Mouse (Mus musculus) mouse embryonic stem cell (cell line): ENCODE results near the gene Otogl.

Experiments
- in situ Hi-C, 2 experiments: fragments of 300-500 bp; cut with MboI; formaldehyde crosslinking; loops; 1 replicate in 1 of 2; 3 replicates in 1 of 2; pipeline ENCODE4 v1.14.3; 2019 to 2020; ENCODE audit warnings: low sequenced_read_pairs in 2 of 2, low pct_unique_long_range_greater_than_20kb in 1 of 2, mixed read lengths in 1 of 2; ENCODE audit not compliant: unreplicated experiment in 1 of 2

Otogl gene

DNA sequence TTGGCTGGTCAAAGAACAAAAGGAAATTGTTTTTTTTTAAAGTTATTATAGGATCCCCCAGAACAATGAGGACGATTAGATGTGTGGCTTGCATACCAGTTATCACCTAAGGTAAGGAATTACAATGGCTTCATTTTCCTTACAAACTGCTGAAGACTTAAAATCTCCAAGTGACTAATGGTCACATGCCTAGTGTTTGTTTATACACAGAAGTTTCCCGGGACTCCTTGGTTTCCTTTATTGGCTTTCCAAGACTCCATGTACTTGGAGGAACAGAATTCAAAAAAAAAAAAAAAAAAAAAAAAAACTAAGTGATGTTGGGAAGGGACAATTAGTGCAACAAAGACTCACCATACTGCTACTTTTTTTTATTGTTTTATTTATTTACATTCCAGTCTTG is 11.9 kb upstream of the Otogl start:
- in situ Hi-C loops = loop anchor here in 1 of 2 experiments (25.0 kb wide), 1 partner anchor 137 kb away; no protein-coding TSS in a partner anchor

DNA sequence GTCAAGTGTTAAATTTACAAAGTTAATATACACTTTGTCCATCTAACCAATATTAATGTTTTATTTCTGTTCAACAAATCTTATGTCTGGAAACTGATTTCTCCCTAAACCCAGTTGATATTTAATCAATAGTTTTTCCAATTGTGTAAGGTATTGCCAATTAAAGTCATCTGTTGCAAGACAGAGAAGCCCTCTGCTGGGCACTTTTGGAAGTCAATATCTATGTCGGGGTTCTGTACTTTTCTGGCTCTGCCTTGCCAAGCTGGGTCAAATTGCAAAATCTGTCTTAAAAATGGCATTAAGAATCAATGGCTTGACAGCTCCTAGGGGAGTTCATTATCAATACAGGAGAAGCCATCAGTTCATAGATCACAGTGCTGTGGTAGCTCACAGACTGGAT is 10.8 kb upstream of the Otogl start:
- in situ Hi-C loops = loop anchor here in 1 of 2 experiments (25.0 kb wide), 1 partner anchor 135 kb away; no protein-coding TSS in a partner anchor

DNA sequence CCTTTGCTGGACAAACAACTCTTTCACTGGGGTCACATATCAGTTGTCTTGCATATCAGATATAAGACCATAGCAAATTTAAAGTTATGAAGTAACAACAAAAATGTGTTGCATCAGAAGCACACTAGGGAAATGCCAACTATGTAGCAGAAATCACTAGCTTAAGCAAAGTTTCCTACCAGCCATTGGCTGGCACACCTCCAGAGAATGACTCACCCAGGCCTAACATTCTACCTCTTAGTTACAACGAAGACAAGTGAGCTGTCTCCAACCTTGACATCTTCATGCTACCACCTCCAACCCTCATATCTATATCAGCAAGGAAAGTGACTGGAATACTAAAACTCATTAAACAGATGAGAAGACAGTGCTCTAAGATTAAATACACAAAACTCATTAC is 9.6 kb upstream of the Otogl start:
- in situ Hi-C loops = loop anchor here in 1 of 2 experiments (25.0 kb wide), 1 partner anchor 134 kb away; no protein-coding TSS in a partner anchor

DNA sequence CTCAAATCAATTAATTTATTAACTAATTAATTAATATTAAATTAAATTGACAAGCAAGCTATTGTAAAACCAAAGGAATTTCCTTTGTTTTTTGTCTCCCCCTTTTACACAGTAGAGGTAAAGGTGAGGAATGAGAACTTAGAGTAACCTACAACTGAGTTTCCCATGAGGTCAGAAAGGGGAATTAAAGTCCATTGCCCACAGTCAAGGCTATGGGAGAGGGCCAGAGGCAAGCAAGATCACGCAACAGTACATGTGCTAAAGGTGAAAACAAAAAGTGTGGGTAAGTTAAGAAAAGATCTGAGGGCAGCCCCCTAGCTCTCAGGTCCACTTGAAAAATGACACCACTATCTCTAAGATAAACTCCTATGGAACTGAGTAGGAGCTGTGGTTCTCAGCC is 9.2 kb upstream of the Otogl start:
- in situ Hi-C loops = loop anchor here in 1 of 2 experiments (25.0 kb wide), 1 partner anchor 134 kb away; no protein-coding TSS in a partner anchor

DNA sequence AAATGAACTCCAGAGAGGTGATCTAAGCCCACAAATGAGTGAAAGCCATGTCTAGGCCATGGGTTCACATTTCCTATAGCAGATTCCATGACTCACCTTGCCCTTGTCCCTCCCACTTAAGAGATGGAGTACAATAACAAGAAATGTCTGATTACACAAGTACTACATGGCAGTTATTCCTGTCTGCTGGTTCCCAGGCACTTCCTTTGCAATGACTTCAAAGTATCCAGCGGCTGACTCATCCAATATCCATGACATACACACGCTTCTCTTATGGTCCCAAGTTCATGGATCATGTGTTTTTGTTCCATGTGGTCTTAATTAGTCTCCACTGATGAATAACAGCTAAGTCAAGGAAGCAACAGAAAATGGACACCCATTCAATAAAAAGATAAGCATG is 1.1 kb upstream of the Otogl start:
- in situ Hi-C loops = loop anchor here in 1 of 2 experiments (25.0 kb wide), 1 partner anchor 126 kb away; no protein-coding TSS in a partner anchor

DNA sequence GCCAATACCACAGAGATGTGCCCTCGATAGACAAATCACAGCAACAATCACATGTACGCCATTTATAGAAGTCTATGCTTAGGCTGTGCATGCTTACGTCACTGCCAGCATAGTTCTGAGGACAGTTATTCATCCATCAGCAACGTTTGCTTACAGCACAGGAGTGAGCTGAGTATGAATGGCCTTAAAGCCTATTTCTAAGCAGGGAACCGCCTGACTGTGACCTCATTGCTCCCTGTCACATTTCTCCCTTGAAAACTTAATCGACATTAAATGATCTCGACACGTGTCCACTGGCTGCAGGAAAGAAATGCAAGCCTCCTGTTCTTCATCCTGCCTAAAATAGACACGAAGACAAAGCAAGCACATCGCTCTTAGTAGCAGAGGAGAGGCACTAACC is 5.5 kb downstream of the Otogl start:
- in situ Hi-C loops = loop anchor here in 1 of 2 experiments (25.0 kb wide), 1 partner anchor 119 kb away; no protein-coding TSS in a partner anchor

DNA sequence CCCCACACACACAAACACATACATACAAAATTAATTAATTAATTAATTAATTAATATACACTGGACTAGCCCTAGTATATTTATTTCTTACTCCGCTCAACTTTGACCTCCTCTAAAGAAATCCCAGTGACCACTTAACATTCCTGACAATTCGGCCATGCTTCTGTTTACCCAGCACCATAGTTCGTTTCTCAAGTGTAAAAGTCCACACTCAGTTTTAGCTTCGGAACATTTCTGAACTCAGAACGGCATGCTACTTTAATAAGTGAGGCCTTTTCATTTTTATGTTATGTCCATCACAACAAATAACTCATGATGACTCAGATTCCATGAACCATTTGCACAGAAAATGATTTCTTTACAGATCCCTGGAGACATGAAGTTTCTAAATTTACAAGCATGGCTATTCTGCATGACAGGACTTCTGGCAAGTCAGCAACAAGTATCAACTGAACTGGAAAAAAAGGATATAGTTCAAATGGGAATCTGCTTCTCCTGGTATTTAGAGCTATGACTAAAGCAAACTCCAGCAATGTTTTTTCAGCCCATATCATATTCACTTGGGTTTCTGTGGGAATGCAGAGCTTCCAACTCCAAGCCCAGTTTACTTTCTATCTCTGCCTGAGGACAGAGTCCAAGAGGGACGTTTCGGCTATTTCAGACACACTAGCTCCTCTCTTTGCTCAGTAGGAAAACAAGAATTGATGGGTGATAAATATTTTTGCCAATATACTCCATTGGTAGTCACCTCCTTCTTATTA is 6.5 kb downstream of the Otogl start:
- in situ Hi-C loops = loop anchor here in 1 of 2 experiments (25.0 kb wide), 1 partner anchor 118 kb away; no protein-coding TSS in a partner anchor

DNA sequence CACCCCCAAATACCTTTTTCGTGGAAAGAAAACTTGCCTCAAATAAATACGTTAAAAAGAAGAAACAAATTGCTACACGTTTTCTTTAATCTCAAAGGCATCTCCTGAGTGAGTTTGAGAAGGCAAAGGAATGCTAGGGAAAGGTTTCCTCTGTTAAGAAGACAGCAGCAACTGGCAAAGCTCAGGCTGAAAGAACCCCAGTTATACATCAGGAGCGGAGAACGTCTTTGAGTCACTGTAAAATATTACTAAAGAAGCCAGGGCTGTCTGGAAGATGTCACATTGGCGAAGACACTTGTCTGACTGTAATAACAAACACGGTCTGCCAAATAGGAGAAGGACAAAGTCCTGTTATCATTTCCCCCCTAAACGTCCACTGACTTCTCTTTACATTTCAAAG is 10.0 kb downstream of the Otogl start:
- in situ Hi-C loops = loop anchor here in 1 of 2 experiments (25.0 kb wide), 1 partner anchor 115 kb away; no protein-coding TSS in a partner anchor

DNA sequence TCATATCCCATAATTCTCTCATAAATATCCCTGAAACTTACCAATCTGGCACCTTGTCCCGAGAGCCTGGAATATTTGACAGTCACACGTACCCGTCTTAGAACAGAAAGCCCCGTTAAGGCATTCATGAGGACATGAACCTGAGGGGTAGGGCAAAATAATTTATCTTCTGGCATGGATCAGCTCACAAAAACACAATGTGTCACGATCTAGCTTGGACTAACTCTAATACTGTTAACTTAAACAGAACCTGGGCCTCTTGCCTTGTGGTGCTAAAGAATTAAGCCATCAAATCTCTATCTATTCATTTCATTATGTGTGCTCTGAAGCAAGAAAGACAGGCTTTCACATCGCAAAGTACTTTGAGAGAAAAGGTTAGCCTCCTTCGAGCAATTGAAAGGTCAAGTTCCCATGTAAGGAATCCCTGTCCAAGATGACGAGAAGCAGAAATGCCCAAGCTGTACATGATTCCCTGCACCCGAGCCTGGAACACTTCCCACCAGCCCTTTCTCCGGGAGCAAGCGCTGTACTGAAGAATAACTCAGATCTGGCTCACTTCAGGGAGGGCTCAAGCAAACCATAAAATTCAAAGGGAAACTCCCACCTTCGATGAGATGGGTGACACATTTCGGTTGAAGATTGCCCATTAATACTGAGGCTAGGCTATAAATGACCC is 10.6 kb downstream of the Otogl start:
- in situ Hi-C loops = loop anchor here in 1 of 2 experiments (25.0 kb wide), 1 partner anchor 114 kb away; no protein-coding TSS in a partner anchor

DNA sequence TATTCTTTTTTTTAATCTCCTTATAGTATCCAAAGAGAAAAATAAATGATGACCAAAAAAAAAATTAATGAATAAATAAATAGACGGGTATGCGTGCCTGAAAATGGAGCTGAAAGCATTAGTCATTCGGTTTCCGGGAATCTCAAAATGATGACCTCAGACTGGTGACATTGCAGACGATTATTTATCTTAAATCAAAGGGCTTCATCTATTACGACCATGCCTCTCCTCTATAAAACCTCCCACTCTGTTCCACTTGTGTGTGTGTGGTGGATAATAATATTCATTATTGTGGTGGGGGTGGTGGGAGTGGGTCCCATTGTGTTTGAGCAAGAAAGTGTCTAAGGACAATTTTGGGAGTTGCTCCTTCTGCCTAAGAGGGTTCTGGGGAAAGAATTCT is 12.0 kb downstream of the Otogl start:
- in situ Hi-C loops = loop anchor here in 1 of 2 experiments (25.0 kb wide), 1 partner anchor 113 kb away; no protein-coding TSS in a partner anchor

DNA sequence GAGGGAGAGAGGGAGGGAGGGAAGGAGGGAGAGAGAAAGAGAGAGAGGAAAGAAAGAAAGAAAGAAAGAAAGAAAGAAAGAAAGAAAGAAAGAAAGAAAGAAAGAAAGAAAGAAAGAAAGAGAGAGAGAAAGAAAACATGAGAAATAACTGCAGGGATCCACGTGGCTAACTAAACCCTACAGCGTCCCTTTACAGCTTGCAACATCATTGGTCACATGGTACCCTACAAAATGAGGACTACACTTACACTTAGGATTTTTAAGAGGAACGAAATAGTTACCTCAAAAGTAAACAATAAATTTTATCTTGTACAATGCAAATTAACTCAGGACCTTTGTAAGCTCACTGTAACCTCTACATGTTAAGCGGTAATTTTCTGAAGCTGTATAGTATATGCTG is 15.8 kb downstream of the Otogl start:
- in situ Hi-C loops = no loop called here

DNA sequence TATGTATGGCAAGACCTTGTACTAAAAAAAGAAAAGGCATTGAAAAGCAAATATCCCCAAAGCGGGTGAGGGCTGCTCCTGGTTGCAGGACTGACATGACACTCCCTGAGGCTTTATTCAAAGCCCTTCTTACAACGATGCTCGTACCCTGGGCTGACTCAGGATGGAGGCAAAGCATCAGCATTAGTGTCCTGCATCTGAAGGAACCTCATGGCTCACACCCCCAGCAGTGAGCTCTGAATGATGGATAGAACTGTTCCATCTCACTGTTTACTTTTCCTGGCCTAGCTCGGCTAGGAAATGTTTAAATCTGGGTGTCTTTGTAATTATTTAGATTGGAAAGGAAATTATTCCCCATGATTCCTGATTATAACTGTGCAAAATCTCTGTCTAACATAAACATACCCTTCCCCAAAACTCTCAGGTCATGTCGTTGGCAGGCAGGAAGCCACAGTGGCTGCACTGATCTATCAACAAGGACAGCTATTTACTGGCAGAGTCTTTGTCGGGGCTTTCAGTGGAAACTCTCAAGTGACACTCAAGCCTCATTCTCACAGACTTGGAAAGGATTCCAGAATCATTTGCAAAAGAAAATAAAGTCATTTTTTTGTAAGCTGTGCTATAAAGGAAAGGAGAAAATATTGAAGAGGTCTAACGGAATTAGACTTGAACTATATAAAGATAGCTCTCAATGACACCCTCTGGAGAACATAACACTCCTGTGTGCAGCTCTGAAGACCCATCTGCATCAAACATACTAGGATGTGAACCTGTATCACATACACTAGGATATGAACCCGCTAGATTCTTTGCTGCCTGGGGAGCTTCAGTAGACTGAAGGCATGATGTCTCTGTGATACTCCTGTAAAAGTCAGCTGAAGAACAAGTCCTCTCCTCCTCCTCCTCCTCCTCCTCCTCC is 17.0 kb downstream of the Otogl start:
- in situ Hi-C loops = no loop called here

DNA sequence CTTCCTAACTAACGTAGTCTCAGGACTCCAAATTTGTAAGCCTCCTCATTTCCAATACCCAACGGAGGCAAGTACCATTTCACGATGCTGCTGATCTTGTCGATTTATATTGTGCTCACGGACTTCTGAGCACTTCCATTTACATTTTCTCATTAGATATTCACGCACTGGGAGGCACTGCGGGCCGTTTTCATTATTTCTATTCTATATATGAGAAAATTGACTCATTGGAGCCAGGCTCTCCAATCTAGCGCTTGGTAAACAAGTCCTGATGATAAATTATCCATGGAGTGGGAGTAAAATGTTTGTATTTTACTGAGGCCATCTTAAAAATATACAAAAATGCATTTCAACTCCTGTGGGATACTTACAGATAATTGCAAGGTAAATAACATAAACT is 21.5 kb downstream of the Otogl start:
- in situ Hi-C loops = no loop called here

DNA sequence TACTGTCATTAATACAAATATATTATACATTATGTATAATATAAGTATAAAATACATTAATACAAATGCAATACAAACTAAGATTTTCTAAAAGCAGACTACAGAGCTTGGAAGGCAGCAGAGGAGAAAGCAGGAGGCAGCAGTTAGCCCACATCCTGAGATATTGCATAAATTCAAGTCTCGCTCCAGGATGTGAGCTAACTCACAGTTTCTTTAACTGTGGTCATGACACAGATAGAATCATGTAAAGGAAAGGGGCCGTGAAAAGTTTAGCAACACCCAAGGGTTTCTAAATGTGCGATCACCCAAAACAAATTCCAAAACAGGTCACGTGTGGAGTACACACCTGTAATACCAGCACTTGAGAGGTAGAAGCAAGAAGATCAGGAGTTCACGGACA is 39.4 kb downstream of the Otogl start:
- in situ Hi-C loops = no loop called here

DNA sequence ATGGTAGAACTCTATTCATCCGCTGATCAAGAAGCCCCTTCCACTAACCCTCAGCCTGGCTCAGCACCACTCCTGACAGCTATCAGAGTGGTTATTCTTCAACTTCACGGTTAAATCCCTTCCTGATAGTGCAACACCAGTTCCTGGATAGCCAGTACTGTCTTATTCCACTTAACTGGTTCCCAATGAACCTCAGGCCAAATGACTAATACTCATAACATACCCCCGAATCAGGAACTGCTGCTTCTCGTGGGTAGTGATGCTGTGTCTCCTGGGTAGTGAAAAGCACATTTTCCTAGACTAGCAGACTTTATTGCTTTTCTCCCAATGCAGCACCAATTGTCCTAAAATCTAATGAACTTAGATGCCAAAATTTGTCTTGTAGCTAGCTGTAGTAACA is 39.8 kb downstream of the Otogl start:
- in situ Hi-C loops = no loop called here

DNA sequence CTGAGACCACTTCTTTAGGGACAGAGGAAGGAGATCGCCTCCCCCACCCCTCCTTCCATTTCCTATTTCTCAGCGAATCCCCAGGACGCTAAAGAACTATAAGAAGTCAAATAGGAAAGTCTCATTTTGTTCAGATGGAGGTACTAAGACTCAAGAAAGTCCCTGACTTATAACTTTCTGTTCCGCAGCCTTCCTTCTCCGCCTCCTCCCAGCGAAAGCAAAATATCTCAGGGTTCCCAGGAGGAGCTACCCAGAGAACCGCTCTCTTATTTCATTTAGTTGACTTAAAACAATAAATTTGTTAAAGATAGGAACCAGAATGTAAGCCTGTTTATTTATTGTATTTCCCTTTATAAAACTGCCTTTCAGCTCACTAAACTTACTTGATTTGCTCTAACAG is 41.4 kb downstream of the Otogl start:
- in situ Hi-C loops = no loop called here

DNA sequence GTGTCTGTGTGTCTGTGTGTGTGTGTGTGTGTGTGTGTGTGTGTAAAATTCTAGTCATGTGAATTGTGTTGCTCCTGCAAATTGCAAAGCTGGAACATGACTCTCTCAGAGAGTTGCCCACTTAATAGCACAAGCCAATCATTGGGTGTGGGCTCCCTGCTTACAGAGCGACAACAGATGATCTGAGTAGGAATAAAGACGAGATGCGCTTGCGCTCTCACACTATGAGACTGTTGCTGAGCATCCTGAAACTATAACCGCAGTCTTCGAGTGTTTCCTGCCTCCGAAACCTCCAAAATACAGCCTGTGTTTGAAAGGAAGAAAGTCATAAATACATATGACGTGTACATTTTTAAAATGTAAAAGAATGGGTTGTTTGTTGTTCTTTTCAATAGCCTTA is 43.0 kb downstream of the Otogl start:
- in situ Hi-C loops = no loop called here

DNA sequence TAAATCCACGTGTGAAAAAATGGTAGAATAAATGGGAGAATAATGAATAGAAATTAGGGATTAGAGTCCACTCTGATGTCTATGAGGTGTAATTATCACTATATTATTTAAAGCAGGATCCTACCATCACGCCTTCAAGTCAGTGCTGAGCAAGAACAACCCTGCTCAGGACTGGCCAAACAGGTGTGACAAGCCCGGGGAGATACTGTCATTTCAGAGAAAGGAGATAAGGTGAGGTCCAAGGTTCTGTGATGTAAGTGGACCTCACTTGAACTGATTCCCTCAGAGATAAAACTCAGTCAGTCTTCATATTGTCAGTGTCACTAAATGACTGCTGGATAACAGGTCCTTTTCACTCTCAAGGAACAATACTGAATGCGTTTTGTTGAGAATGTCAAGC is 44.5 kb downstream of the Otogl start:
- in situ Hi-C loops = no loop called here
